Mouse (Mus musculus): ENCODE data around the gene Ifitm1. TPM values are rescaled to one million over a fixed set of nuclear protein-coding genes. Genes with fewer than 3 reads are reported as not detected.

Gene Ifitm1
- polyA plus RNA-seq (2014; fragmentation: Nextera tagmentation; extraction: Ambion mirVana) = 54.4 and 61.4 TPM in 2 replicates

DNA sequence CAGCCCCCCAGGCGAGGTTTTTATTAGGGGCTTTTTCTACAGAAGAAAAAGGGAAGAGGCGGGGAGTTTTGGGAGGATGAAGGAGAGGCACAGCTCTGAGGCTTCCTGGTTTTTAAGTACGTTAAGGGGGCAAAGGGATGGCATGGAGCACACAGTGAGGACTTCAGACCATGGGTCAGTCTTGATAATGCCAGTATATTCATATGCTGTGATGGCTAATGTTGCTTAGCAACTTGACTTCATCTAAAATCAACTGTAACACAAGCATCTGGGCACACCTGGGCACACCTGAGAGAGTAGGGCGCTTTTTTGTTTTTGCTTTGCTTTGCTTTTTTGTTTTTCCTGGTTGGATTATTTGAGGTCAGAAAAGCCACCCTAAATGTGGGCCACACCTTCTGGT is at the start of gene Ifitm1:
Ifitm1 (plus strand) TSS at position 301 of the 400 bp plus-strand sequence.
- Histone ChIP-seq H3K9ac (ENCODE audit: low read depth, low read length) (no peak within 1 kb of the TSS), H3K27me3 (ENCODE audit: control insufficient read depth, insufficient read depth, low read length) (no peaks in the 10 kb centered on the region), H3K4me2 (replicated peaks; ENCODE audit: low read depth, low read length) (peak within 1 kb of the TSS; percentile 16), H3K4me3 (ENCODE audit: low read length) (no peak within 1 kb of the TSS), H3K27ac (ENCODE audit: low read depth, low read length) (no peak within 1 kb of the TSS), H3K36me3 (ENCODE audit: control insufficient read depth, insufficient read depth, low read length) (no peaks in the 10 kb centered on the region), H3K9me3 (ENCODE audit: control insufficient read depth, low read length) (no peaks in the 10 kb centered on the region), H3K4me1 (ENCODE audit: control insufficient read depth, insufficient read depth, low read length) (no peaks in the 10 kb centered on the region)
- no peak for ATAC-seq (ENCODE audit: low FRiP score, low TSS enrichment)
- 85% methylated on average over 4 of the region's 4 CpGs for WGBS

DNA sequence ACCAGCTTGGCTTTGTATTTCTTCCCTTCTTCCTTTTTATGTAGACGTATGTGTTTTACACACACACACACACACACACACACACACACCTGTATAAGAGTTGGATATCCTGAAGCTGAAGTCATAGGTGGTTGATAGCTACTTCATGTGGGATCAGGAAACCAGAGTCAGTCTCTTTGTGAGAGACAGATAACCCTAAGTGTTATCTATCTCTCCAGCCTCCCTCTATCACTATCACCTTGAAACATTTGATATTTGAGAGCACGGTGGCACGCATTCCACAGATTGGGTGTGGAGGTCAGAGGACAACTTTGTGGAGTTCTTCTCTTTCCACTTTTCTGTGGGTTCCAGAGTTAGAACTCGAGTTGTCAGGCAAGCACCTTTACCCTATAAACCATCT is 47.1 kb upstream of the Ifitm1 start:
- no peak overlapping the region for H3K27ac ChIP-seq (ENCODE audit: low read depth, low read length)
- no peak overlapping the region for H3K9ac ChIP-seq (ENCODE audit: low read depth, low read length)
- no peaks in the 10 kb centered on the region for H3K36me3 ChIP-seq (ENCODE audit: control insufficient read depth, insufficient read depth, low read length)
- peaks cover 10% of the 10 kb centered on the region for H3K4me1 ChIP-seq (ENCODE audit: control insufficient read depth, insufficient read depth, low read length)
- no peaks in the 10 kb centered on the region for H3K9me3 ChIP-seq (ENCODE audit: control insufficient read depth, low read length)
- no peak overlapping the region for H3K4me3 ChIP-seq (ENCODE audit: low read length)
- no peak overlapping the region for H3K4me2 ChIP-seq (replicated peaks; ENCODE audit: low read depth, low read length)
- ATAC-seq (ENCODE audit: low FRiP score, low TSS enrichment) = no peak
- 52% methylated on average over 4 of the region's 4 CpGs for WGBS
- peaks cover 49% of the 10 kb centered on the region for H3K27me3 ChIP-seq (ENCODE audit: control insufficient read depth, insufficient read depth, low read length)

DNA sequence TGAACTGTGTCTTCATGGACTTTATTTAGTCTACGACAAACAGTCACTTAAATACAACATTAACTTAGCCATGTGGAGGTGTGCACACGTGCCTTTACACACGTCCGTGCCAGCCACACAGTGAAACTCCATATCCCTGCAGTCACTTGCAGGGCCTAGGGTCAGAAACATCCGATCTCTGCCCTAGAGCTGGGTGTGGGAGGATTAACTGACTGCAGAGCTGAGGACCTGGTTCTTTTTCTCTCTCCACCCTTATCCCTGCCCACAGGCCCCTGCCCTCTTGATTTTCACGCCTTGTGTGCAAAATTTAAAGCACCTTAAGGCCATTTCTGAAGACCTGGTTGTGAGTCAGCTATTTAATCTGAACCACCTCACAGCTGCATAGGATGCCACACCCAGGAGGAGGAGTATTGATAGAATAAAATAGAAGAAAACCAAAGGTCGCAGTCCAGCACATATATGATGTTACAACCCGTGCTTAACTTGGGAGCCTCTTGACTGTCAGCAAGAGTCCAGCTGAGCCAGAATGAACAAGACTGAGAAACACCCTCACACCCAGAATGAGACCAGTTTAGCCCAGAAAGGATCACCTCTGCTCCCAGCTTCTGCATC is 46.5 kb upstream of the Ifitm1 start, which contains the start of gene Nlrp6:
Nlrp6 (plus strand) TSS at position 485 of the 612 bp plus-strand sequence.
- Histone ChIP-seq H3K36me3 (ENCODE audit: control insufficient read depth, insufficient read depth, low read length) (no peaks in the 10 kb centered on the region), H3K9ac (ENCODE audit: low read depth, low read length) (no peak within 1 kb of the TSS), H3K4me2 (replicated peaks; ENCODE audit: low read depth, low read length) (no peak within 1 kb of the TSS), H3K4me1 (ENCODE audit: control insufficient read depth, insufficient read depth, low read length) (peaks cover 10% of the 10 kb centered on the region), H3K27ac (ENCODE audit: low read depth, low read length) (no peak within 1 kb of the TSS), H3K27me3 (ENCODE audit: control insufficient read depth, insufficient read depth, low read length) (peaks cover 51% of the 10 kb centered on the region), H3K9me3 (ENCODE audit: control insufficient read depth, low read length) (no peaks in the 10 kb centered on the region), H3K4me3 (ENCODE audit: low read length) (peak within 1 kb of the TSS; percentile 35; the same call in 1 of the 2 replicates)
- WGBS = 54% methylated on average over 8 of the region's 8 CpGs
- ATAC-seq (ENCODE audit: low FRiP score, low TSS enrichment) = no peak

DNA sequence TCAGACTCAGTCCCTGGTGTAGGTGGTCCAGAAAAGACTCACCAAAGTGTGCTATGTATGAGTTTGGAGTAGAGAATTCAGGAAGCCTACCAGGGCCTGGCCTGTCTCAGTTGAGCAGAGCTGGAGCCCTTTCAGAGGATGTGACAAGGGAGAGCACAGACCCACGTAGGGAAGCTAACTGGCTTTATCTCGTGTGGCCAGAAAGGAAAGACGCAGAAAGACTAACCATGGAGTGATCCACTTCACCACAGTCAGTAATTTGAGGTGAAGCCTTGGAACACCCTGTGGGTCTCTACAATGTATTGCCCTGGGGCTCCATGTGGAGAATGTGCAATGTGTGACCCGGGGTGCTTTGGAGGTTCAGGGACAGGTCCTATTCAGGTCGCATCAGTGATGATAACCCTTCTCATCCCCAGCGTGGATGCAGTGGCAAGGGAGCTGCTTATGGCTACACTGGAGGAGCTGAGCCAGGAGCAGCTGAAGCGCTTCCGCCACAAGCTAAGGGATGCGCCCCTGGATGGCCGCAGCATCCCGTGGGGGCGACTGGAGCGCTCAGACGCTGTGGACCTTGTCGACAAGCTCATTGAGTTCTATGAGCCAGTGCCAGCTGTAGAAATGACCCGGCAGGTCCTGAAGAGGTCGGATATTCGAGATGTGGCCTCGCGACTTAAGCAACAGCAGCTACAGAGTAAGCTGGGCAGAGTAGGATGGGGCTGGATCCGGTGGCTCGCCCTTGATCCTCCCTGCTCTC is 45.6 kb upstream of the Ifitm1 start:
- H3K36me3 ChIP-seq (ENCODE audit: control insufficient read depth, insufficient read depth, low read length) = no peaks in the 10 kb centered on the region
- H3K9ac ChIP-seq (ENCODE audit: low read depth, low read length) = no peak overlapping the region
- peak overlapping the region; percentile 35 for H3K4me3 ChIP-seq (ENCODE audit: low read length)
- ATAC-seq (ENCODE audit: low FRiP score, low TSS enrichment) = 0 out of 2 replicates have a peak, but pooled peaks have one; percentile 30
- H3K27me3 ChIP-seq (ENCODE audit: control insufficient read depth, insufficient read depth, low read length) = peaks cover 51% of the 10 kb centered on the region
- no peaks in the 10 kb centered on the region for H3K9me3 ChIP-seq (ENCODE audit: control insufficient read depth, low read length)
- H3K4me2 ChIP-seq (replicated peaks; ENCODE audit: low read depth, low read length) = no peak overlapping the region; the same call in 1 of the 2 replicates
- H3K4me1 ChIP-seq (ENCODE audit: control insufficient read depth, insufficient read depth, low read length) = peaks cover 10% of the 10 kb centered on the region
- 22% methylated on average over 22 of the region's 22 CpGs for WGBS
- H3K27ac ChIP-seq (ENCODE audit: low read depth, low read length) = no peak overlapping the region

DNA sequence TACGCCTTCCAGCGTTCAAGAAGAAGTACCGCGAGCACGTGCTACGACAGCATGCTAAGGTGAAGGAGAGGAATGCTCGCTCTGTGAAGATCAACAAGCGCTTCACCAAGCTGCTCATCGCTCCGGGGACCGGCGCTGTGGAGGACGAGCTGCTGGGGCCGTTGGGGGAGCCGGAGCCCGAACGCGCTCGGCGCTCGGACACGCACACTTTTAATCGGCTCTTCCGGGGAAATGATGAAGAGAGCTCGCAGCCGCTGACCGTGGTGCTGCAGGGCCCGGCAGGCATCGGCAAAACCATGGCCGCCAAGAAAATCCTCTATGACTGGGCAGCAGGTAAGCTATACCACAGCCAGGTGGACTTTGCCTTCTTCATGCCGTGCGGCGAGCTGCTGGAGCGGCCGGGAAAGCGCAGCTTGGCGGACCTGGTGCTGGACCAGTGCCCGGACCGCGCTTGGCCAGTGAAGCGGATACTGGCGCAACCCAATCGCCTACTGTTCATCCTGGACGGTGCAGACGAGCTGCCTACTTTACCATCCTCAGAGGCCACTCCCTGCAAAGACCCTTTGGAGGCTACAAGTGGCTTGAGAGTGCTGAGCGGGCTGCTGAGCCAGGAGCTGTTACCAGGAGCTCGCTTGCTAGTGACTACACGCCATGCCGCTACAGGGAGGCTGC is 44.5 kb upstream of the Ifitm1 start:
- H3K4me3 ChIP-seq (ENCODE audit: low read length) = peak overlapping the region; percentile 35
- no peaks in the 10 kb centered on the region for H3K9me3 ChIP-seq (ENCODE audit: control insufficient read depth, low read length)
- no peaks in the 10 kb centered on the region for H3K36me3 ChIP-seq (ENCODE audit: control insufficient read depth, insufficient read depth, low read length)
- H3K27ac ChIP-seq (ENCODE audit: low read depth, low read length) = no peak overlapping the region
- peaks cover 10% of the 10 kb centered on the region for H3K4me1 ChIP-seq (ENCODE audit: control insufficient read depth, insufficient read depth, low read length)
- WGBS = under 1% methylated on average over 49 of the region's 49 CpGs
- H3K4me2 ChIP-seq (replicated peaks; ENCODE audit: low read depth, low read length) = peak overlapping the region; percentile 58
- peak; percentile 91 for ATAC-seq (ENCODE audit: low FRiP score, low TSS enrichment)
- no peak overlapping the region for H3K9ac ChIP-seq (ENCODE audit: low read depth, low read length)
- H3K27me3 ChIP-seq (ENCODE audit: control insufficient read depth, insufficient read depth, low read length) = peaks cover 51% of the 10 kb centered on the region

DNA sequence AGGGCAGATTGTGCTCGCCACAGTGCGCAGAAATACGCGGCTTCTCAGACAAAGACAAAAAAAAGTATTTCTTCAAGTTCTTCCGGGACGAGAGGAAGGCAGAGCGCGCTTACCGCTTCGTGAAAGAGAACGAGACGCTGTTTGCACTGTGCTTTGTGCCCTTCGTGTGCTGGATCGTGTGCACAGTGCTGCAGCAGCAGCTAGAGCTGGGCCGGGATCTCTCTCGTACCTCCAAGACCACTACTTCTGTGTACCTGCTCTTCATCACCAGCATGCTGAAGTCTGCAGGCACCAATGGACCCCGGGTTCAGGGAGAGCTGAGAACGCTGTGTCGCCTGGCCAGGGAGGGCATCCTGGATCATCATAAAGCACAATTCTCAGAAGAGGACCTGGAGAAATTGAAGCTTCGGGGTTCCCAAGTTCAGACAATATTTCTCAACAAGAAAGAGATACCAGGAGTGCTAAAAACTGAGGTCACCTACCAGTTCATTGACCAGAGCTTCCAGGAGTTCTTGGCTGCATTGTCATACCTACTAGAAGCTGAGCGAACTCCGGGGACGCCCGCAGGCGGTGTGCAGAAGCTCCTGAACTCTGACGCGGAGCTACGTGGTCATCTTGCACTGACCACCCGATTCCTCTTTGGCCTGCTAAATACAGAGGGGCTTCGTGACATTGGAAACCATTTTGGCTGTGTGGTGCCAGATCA is 43.8 kb upstream of the Ifitm1 start:
- 17% methylated on average over 30 of the region's 30 CpGs for WGBS
- no peak; the same call in 1 of the 2 replicates for ATAC-seq (ENCODE audit: low FRiP score, low TSS enrichment)
- Histone ChIP-seq H3K4me2 (replicated peaks; ENCODE audit: low read depth, low read length) (peak overlapping the region; percentile 58), H3K9ac (ENCODE audit: low read depth, low read length) (no peak overlapping the region), H3K4me1 (ENCODE audit: control insufficient read depth, insufficient read depth, low read length) (peaks cover 10% of the 10 kb centered on the region), H3K27ac (ENCODE audit: low read depth, low read length) (no peak overlapping the region), H3K4me3 (ENCODE audit: low read length) (peak overlapping the region; percentile 35), H3K27me3 (ENCODE audit: control insufficient read depth, insufficient read depth, low read length) (peaks cover 48% of the 10 kb centered on the region), H3K9me3 (ENCODE audit: control insufficient read depth, low read length) (no peaks in the 10 kb centered on the region), H3K36me3 (ENCODE audit: control insufficient read depth, insufficient read depth, low read length) (no peaks in the 10 kb centered on the region)

DNA sequence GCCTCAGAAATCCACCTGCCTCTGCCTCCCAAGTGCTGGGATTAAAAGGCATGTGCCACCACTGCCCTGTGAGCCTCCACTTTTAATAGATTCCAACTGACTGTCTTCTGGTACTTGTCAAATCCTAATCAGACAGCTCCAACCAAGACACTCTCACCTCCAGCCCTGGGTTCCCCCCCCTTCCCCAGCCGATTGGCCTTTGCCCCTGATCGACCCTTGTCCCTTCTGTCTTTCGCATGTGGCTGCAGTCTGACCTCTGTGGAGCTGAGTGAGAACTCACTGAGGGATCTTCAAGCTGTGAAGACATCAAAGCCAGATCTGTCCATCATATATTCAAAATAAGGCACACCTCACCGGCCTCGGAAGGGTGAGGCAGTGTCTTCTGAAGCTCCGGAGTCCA is 39.8 kb upstream of the Ifitm1 start:
- H3K27ac ChIP-seq (ENCODE audit: low read depth, low read length) = no peak overlapping the region
- no peak overlapping the region for H3K4me3 ChIP-seq (ENCODE audit: low read length)
- H3K36me3 ChIP-seq (ENCODE audit: control insufficient read depth, insufficient read depth, low read length) = no peaks in the 10 kb centered on the region
- peaks cover 7% of the 10 kb centered on the region for H3K4me1 ChIP-seq (ENCODE audit: control insufficient read depth, insufficient read depth, low read length)
- no peak overlapping the region for H3K4me2 ChIP-seq (replicated peaks; ENCODE audit: low read depth, low read length)
- peaks cover 30% of the 10 kb centered on the region for H3K27me3 ChIP-seq (ENCODE audit: control insufficient read depth, insufficient read depth, low read length)
- no peaks in the 10 kb centered on the region for H3K9me3 ChIP-seq (ENCODE audit: control insufficient read depth, low read length)
- 91% methylated on average over 6 of the region's 6 CpGs for WGBS
- H3K9ac ChIP-seq (ENCODE audit: low read depth, low read length) = no peak overlapping the region
- ATAC-seq (ENCODE audit: low FRiP score, low TSS enrichment) = no peak

DNA sequence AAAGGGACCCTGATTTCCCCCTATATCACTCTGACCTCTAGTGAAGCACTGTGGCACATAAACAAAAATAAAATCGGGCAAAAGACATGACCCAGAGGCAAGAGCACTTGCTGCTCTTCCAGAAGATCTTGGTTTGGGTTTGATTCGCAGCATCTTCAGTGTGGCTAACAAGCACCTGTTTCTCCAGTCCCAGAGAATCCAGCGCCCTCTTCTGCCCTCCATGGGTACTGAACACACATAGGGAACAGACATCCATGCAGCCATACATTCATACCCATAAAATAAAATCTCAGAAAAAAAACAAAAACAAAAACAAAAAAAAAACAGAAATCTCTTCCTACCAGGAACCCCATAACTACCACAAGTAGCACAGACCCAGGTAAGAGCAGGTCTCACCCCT is 28.6 kb upstream of the Ifitm1 start:
- H3K36me3 ChIP-seq (ENCODE audit: control insufficient read depth, insufficient read depth, low read length) = no peaks in the 10 kb centered on the region
- H3K4me1 ChIP-seq (ENCODE audit: control insufficient read depth, insufficient read depth, low read length) = peaks cover 15% of the 10 kb centered on the region; the same call in 1 of the 2 replicates
- 52% methylated on average over 3 of the region's 3 CpGs for WGBS
- peaks cover 13% of the 10 kb centered on the region for H3K27me3 ChIP-seq (ENCODE audit: control insufficient read depth, insufficient read depth, low read length)
- no peak overlapping the region for H3K9ac ChIP-seq (ENCODE audit: low read depth, low read length)
- no peak for ATAC-seq (ENCODE audit: low FRiP score, low TSS enrichment)
- no peak overlapping the region for H3K27ac ChIP-seq (ENCODE audit: low read depth, low read length)
- no peak overlapping the region for H3K4me2 ChIP-seq (replicated peaks; ENCODE audit: low read depth, low read length)
- no peaks in the 10 kb centered on the region for H3K9me3 ChIP-seq (ENCODE audit: control insufficient read depth, low read length)
- H3K4me3 ChIP-seq (ENCODE audit: low read length) = no peak overlapping the region

Measured in kidney, embryonic 14.5 days (tissue).